Mouse (Mus musculus): Measurements from ENCODE around the gene Pofut2.

GRCm38 (mm10) chr10:77227368-77227723, 31.7 kb upstream of the Pofut2 start:
- TF ChIP-seq CTCF (IDR thresholded peaks at IDR 0.05; ENCODE audit: extremely low read depth, insufficient read depth, insufficient read length, insufficient replicate concordance) (no peak), POLR2A (IDR thresholded peaks at IDR 0.05; ENCODE audit: low read depth, low read length) (no peak)
